Mouse (Mus musculus): ENCODE data around the gene Dnah1.
A peak's percentile ranks its signal among the peaks of the same experiment; 100 is the strongest.

GRCm38 (mm10) chr14:31272164-31272563 lies 51.5 kb downstream of the Dnah1 start:
- TF ChIP-seq EP300 (optimal IDR thresholded peaks at IDR 0.05) (no peak), CTCF (IDR thresholded peaks at IDR 0.05; ENCODE audit: low read depth) (peak; percentile 96)

Data from stomach, postnatal 0 days (tissue).